Mouse (Mus musculus): ENCODE measurements at regions not wholly inside any gene's neighbourhood (a gene's known extent, or its start where the extent isn't known, plus 50 kb on each side); places are given as distances from the start of the nearest gene placed in this dataset.

DNA sequence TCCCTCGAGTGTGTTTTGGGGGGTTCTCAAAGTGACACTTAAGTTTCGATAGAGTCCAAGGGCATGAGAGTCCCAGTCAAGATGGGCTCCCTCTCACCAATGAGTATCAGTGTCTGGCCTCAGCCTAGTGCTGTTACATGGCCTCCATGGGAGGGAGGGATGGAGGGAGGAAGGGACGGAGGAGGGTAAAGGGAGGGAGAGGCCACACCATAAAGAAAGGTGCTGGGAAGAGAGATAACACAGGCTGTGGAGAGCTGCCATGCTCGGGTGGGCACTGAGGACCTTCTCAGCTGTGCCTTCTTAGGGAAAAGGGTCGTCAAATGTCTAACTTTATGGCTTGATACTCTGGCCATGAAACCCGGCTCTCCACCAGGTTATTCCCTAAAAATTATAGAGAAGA lies 304.7 kb upstream of the Runx1 start:
- TF ChIP-seq CTCF (IDR thresholded peaks at IDR 0.05) (no peak), EP300 (IDR thresholded peaks at IDR 0.05) (no peak)

Data from lung, postnatal 0 days (tissue).